Mouse (Mus musculus): ENCODE measurements around the gene Dleu7.

DNA sequence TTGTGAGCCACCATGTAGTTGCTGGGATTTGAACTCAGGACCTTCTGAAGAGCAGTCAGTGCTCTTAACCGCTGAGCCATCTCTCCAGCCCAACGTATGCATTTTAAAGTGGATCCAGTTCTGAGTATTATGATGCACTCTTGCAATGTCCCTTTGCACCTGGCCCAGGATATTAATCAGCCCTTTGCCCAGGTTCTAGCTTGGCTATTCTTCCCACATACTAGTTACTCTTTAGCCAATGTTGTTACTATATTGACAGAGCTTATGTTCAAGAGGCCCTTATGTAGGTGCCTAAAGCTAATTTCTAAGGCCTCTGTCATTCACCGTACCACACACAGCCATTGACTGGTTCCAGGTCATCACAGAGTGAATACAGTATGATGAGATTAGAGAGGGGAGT lies 4.1 kb downstream of the Dleu7 start:
- TF ChIP-seq POLR2A (IDR thresholded peaks at IDR 0.05; ENCODE audit: low read depth, low read length) (no peak), CTCF (conservative IDR thresholded peaks at IDR 0.05; ENCODE audit: insufficient read depth, insufficient read length, low read depth, low read length) (no peak)
